Mouse (Mus musculus): ENCODE results near the gene Tprn.

GRCm38 (mm10) chr2:25278928-25279882 lies 16.8 kb downstream of the Tprn start:
- no peak for TF ChIP-seq MAFK (IDR thresholded peaks at IDR 0.05; ENCODE audit: insufficient replicate concordance, low read length)
- no peak for TF ChIP-seq POLR2A (IDR thresholded peaks at IDR 0.05; ENCODE audit: low read depth, low read length)
